Mouse (Mus musculus) limb, embryonic 11.5 days (tissue): Measurements from ENCODE around the gene Tmsb15b2. TPM values are rescaled to one million over a fixed set of nuclear protein-coding genes. Genes with fewer than 3 reads are reported as not detected.
"Not testable (repeated sequence)": the region's sequence is repeated elsewhere in the genome, so short reads cannot be mapped to it uniquely, and the experiment has no call there.

Experiments
- ATAC-seq: fragments of 200-750 bp; cut with Nextera tagmentation; 2 replicates; pipeline ENCODE4 v1.8.0; 2017; ENCODE audit warnings: low read depth; ENCODE audit not compliant: insufficient number of reproducible peaks, low FRiP score, low TSS enrichment
- DNase-seq: peaks from one replicate; pipeline ENCODE4 v3.0.0-alpha.2; 2015; ENCODE audit warnings: low spot score
- H3K27ac ChIP-seq: fragments of 300-500 bp; sonication (generic); replicated peaks from 2 replicates; pipeline ENCODE4 v1.5.1; 2014; ENCODE audit warnings: low read depth, mild to moderate bottlenecking, low read length
- H3K27me3 ChIP-seq: fragments of 300-500 bp; sonication (generic); 2 replicates; pipeline ENCODE4 v1.6.1; 2014; ENCODE audit warnings: mild to moderate bottlenecking, low read length, mixed read lengths; ENCODE audit not compliant: control insufficient read depth, insufficient read depth
- H3K36me3 ChIP-seq: fragments of 300-500 bp; sonication (generic); 2 replicates; pipeline ENCODE4 v1.6.1; 2014; ENCODE audit warnings: mild to moderate bottlenecking, low read length, moderate library complexity, mixed read lengths; ENCODE audit not compliant: control insufficient read depth, insufficient read depth
- H3K4me1 ChIP-seq: fragments of 300-500 bp; sonication (generic); 2 replicates; pipeline ENCODE4 v1.6.1; 2014; ENCODE audit warnings: low read length, mixed read lengths; ENCODE audit not compliant: control insufficient read depth, insufficient read depth
- H3K4me2 ChIP-seq: fragments of 300-500 bp; sonication (generic); 2 replicates; pipeline ENCODE4 v1.6.1; 2014; ENCODE audit warnings: low read depth, mild to moderate bottlenecking, moderate library complexity; ENCODE audit not compliant: severe bottlenecking
- H3K4me3 ChIP-seq: fragments of 300-500 bp; sonication (generic); 2 replicates; pipeline ENCODE4 v1.5.1; 2014; ENCODE audit warnings: low read depth, low read length
- H3K9ac ChIP-seq: fragments of 300-500 bp; sonication (generic); 2 replicates; pipeline ENCODE4 v1.6.1; 2014; ENCODE audit warnings: mild to moderate bottlenecking, low read length
- H3K9me3 ChIP-seq: fragments of 300-500 bp; sonication (generic); 2 replicates; pipeline ENCODE4 v1.6.1; 2016; ENCODE audit warnings: low read length; ENCODE audit not compliant: control insufficient read depth
- WGBS: fragments of 180-500 bp; shearing (Covaris S2); extraction: QIAGEN DNeasy Blood & Tissue Kit; methylation state at CpG from one replicate; pipeline ENCODE4 v1.1.7; 2014; 5-methylcytosine and 5-hydroxymethylcytosine counted together
- polyA plus RNA-seq: library from polyadenylated mRNA; unstranded; fragments of >200 nt; fragmentation: Nextera tagmentation; extraction: Ambion mirVana; gene quantifications from 2 replicates; pipeline ENCODE4 v1.2.1, GENCODE M21; 2014

Gene Tmsb15b2
- polyA plus RNA-seq, 1 experiment from 2014 or later = 66.3 TPM

DNA sequence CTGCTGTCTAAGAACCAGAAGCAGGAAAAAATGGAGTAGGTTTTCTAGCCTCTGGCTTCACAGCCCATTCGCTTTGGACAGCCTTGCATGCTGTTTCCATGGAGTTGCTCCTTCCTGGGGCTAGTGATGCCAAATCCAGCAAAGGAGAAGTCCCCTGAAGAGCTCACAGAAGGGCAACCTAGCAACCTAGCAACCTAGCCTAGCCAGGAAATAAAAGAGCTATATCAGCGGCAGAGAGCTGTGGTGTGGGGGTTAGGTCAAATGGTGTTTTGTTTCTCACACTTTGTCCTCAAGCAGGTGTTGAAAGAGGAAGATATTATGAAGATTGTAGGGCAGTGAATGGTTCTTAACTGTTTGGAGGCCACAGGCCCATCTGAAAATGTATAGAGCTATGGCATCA is 16.0 kb upstream of the Tmsb15b2 start:
- no peak overlapping the region for H3K27ac ChIP-seq
- peaks cover 7% of the 10 kb centered on the region for H3K27me3 ChIP-seq
- H3K9me3 ChIP-seq = no peaks in the 10 kb centered on the region
- 68% methylated on average over 2 of the region's 2 CpGs for WGBS
- DNase-seq (no peak), ATAC-seq (no peak)
- H3K4me1 ChIP-seq = no peaks in the 10 kb centered on the region
- no peaks in the 10 kb centered on the region for H3K36me3 ChIP-seq
- H3K4me2 ChIP-seq = no peak overlapping the region
- no peak overlapping the region for H3K9ac ChIP-seq
- H3K4me3 ChIP-seq = no peak overlapping the region

DNA sequence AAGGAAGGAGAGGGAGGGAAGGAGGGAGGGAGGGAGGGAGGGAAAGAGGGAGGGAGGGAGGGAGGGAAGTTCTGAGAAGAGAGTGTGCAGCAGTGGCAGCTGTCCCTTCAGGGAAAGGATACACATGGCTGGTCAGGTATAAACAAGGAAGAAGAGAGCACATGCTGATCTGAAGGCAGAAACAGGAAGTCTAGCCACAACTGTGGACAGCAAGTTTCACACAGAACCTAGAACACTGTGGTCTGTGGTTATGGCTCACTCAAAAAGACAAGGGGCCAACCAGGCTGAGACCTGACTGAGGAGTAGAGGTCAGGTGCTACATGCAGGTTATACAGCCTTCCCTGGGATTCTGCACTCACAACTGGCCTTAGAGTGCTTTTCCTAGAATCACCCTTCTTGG is 10.7 kb upstream of the Tmsb15b2 start:
- Histone ChIP-seq H3K4me1 (no peaks in the 10 kb centered on the region), H3K9ac (no peak overlapping the region), H3K9me3 (no peaks in the 10 kb centered on the region), H3K27ac (no peak overlapping the region), H3K27me3 (no peaks in the 10 kb centered on the region), H3K36me3 (no peaks in the 10 kb centered on the region), H3K4me2 (no peak overlapping the region), H3K4me3 (no peak overlapping the region)
- no peak for ATAC-seq
- DNase-seq = no peak

DNA sequence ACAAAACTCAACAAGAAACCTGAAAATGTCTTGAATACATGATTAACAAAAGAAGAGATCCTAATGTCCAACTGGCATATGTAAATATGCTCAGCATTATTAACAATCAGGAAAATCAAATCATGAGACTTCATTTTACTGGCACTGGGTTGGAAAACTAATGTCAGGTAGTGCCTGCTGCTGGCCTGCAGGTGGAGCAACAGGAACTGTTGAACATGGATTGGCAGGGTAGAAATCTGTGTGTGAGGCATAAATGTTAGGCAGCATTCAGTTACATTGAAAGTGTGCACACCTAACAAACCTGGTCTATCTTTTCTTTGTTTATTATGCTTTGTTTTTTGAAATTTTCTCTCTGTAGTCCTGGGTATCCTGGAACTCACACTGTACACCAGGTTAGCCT is 3.3 kb upstream of the Tmsb15b2 start:
- no peak for DNase-seq
- no peak overlapping the region for H3K4me3 ChIP-seq
- no peak overlapping the region for H3K27ac ChIP-seq
- H3K36me3 ChIP-seq = no peaks in the 10 kb centered on the region
- no peak for ATAC-seq
- no peaks in the 10 kb centered on the region for H3K9me3 ChIP-seq
- no peaks in the 10 kb centered on the region for H3K4me1 ChIP-seq
- H3K4me2 ChIP-seq = no peak overlapping the region
- no peak overlapping the region for H3K9ac ChIP-seq
- no peaks in the 10 kb centered on the region for H3K27me3 ChIP-seq

DNA sequence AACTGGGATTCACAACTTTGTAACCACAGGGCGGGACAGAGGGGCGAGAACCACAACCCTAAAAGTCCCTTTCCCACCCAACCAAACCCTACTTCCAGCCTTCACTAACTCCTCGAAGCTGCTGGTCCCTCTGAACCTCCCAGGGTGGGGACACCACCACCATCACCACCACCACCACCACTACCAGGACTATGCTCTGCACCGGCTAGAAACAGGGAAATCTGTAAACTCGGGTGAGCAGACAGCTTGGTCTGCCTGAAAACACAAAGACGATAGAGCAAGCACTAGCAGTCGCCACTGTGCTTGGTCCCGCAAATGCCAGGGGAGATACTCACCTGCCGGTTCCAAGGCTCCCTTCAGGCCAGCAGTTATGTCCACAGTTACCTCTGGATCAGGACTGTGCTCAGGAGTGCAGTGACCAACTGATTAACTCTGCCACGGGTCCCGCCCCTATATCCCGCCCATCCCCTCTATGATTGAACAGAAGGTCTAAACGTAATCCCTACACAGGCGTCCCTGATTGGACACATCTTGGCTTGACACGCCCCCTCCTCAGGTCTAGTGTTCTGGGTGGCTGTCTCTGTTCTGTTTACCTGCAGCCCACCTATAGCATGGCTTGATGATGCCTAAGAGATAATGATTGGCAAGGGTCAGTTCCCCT is 1.3 kb upstream of the Tmsb15b2 start, which contains the start of the genes Tmsb15l and Tmsb15b1:
Tmsb15l (minus strand) TSS at position 446 of the 661 bp plus-strand sequence.
Tmsb15b1 (minus strand) TSS at position 451 of the 661 bp plus-strand sequence.
- 0 out of 2 replicates have a peak within 1 kb of the TSS, but pooled peaks have one; percentile 30 for H3K9ac ChIP-seq
- no peaks in the 10 kb centered on the region for H3K27me3 ChIP-seq
- ATAC-seq (peak; percentile 100), DNase-seq (peak; percentile 72)
- H3K9me3 ChIP-seq = no peaks in the 10 kb centered on the region
- H3K36me3 ChIP-seq = no peaks in the 10 kb centered on the region
- H3K27ac ChIP-seq = no peak within 1 kb of the TSS
- H3K4me1 ChIP-seq = no peaks in the 10 kb centered on the region
- 28% methylated on average over 15 of the region's 15 CpGs for WGBS
- peak within 1 kb of the TSS; percentile 53 for H3K4me2 ChIP-seq
- peak within 1 kb of the TSS; percentile 29 for H3K4me3 ChIP-seq

DNA sequence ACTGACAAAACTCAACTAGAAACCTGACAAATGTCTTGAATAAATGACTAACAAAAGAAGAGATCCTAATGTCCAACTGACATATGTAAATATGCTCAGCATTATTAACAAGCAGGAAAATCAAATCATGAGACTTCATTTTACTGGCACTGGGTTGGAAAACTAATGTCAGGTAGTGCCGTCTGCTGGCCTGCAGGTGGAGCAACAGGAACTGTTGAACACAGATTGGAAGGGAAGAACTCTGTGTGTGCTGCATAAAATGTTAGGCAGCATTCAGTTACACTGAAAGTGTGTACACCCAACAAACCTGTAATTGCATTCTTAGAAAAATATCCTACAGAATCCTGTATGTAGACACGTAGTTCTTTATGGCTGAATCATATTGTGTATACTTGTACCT is 15.6 kb downstream of the Tmsb15b2 start:
- Histone ChIP-seq H3K27me3 (no peaks in the 10 kb centered on the region), H3K27ac (no peak overlapping the region), H3K9ac (no peak overlapping the region), H3K4me3 (no peak overlapping the region), H3K4me2 (no peak overlapping the region), H3K9me3 (no peaks in the 10 kb centered on the region), H3K4me1 (no peaks in the 10 kb centered on the region), H3K36me3 (no peaks in the 10 kb centered on the region)
- ATAC-seq (no peak), DNase-seq (peak; percentile 21)
- 36% methylated on average over 2 of the region's 2 CpGs for WGBS

DNA sequence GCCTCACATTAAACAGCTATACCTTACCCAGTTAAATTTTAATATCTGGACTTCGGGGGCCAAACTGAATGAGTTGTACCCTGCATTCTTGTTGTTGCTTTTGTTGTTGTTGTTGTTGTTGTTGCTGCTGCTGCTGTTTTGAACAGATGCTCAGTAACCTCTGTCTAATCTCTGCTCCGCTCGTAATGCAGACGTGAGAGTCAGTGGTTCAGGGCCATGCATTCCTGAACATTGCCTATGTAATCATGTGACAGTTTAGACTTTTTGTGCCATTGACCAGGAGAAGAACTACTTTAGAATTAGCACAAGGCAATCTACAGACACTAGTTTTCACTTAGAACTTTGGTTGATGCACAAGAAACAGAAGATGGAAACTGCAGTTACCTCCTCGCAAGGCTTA is 17.0 kb downstream of the Tmsb15b2 start:
- not testable (repeated sequence) for H3K9me3 ChIP-seq, H3K4me3 ChIP-seq, H3K36me3 ChIP-seq, H3K4me1 ChIP-seq, H3K27ac ChIP-seq, H3K4me2 ChIP-seq, H3K9ac ChIP-seq, H3K27me3 ChIP-seq, DNase-seq, ATAC-seq
- 65% methylated on average over 5 of the region's 5 CpGs for WGBS

DNA sequence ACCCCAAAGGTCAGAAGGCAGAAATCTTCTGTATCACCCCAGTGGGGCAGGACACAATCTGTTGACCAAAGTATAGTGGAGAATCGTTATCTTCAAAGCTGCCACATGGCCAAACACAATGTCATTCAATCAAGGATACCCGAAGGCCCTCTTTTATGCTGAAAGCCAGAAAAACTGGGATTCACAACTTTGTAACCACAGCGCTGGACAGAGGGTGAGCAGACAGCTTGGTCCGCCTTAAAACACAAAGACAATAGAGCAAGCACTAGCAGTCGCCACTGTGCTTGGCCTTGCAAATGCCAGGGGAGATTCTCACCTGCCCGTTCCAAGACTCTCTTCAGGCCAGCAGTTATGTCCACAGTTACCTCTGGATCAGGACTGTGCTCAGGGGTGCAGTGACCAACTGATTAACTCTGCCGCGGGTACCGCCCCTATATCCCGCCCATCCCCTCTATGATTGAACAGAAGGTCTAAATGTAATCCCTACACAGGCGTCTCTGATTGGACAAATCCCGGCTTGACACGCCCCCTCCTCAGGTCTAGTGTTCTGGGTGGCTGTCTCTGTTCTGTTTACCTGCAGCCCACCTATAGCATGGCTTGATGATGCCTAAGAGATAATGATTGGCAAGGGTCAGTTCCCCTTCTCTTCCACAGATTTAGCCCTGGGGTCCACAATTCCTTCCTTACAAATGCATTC is 17.6 kb downstream of the Tmsb15b2 start:
- H3K9me3 ChIP-seq, H3K36me3 ChIP-seq, H3K27me3 ChIP-seq, H3K4me3 ChIP-seq, H3K9ac ChIP-seq, H3K27ac ChIP-seq, H3K4me1 ChIP-seq: not testable (repeated sequence)
- H3K4me2 ChIP-seq = 0 out of 2 replicates have a peak overlapping the region, but pooled peaks have one; percentile 1
- 29% methylated on average over 13 of the region's 13 CpGs for WGBS
- ATAC-seq (peak; percentile 97), DNase-seq (peak; percentile 55)

DNA sequence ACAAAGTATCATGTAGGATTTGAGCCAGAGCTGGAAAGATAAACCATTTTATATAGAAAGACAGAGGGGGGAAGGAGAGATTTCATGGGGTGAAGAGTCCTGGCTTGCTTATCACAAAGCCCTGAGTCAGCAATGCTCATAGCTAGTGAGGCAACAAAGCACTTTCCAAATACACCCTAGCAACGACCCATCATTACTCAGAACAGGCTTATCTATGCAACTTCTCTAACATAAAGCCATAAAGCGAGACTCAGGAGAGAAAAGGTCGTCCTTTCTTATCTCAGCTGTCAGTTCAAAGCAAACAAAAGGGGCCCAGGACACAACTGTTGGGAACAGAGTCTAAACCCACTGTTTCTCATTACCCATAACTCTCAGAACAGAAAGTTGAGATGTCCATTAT is 37.3 kb downstream of the Tmsb15b2 start:
- Histone ChIP-seq H3K27ac (no peak overlapping the region), H3K9me3 (no peaks in the 10 kb centered on the region), H3K4me2 (no peak overlapping the region), H3K4me3 (no peak overlapping the region), H3K36me3 (no peaks in the 10 kb centered on the region), H3K27me3 (no peaks in the 10 kb centered on the region), H3K9ac (no peak overlapping the region), H3K4me1 (no peaks in the 10 kb centered on the region)
- ATAC-seq (no peak), DNase-seq (no peak)
- 23% methylated on average over 3 of the region's 3 CpGs for WGBS
